Mouse (Mus musculus) neural tube, embryonic 12.5 days (tissue): ENCODE measurements around the gene Capn11. TPM values are rescaled to one million over a fixed set of nuclear protein-coding genes. Genes with fewer than 3 reads are reported as not detected.

Experiments used
- ATAC-seq: fragments of 200-750 bp; cut with Nextera tagmentation; 2 replicates; pipeline ENCODE4 v1.8.0; 2017; ENCODE audit warnings: low read depth, mild to moderate bottlenecking, moderate TSS enrichment, moderate library complexity; ENCODE audit not compliant: low FRiP score
- H3K27ac ChIP-seq: fragments of 300-500 bp; sonication (generic); 2 replicates; pipeline ENCODE4 v1.5.1; 2016
- H3K27me3 ChIP-seq: fragments of 300-500 bp; sonication (generic); replicated peaks from 2 replicates; pipeline ENCODE4 v1.6.1; 2016; ENCODE audit warnings: mild to moderate bottlenecking
- H3K36me3 ChIP-seq: fragments of 300-500 bp; sonication (generic); 2 replicates; pipeline ENCODE4 v1.6.1; 2016; ENCODE audit warnings: mild to moderate bottlenecking
- H3K4me1 ChIP-seq: fragments of 300-500 bp; sonication (generic); 2 replicates; pipeline ENCODE4 v1.6.1; 2016
- H3K4me2 ChIP-seq: fragments of 300-500 bp; sonication (generic); replicated peaks from 2 replicates; pipeline ENCODE4 v1.6.1; 2016; ENCODE audit warnings: mild to moderate bottlenecking
- H3K4me3 ChIP-seq: fragments of 300-500 bp; sonication (generic); 2 replicates; pipeline ENCODE4 v1.5.1; 2016
- H3K9ac ChIP-seq: fragments of 300-500 bp; sonication (generic); 2 replicates; pipeline ENCODE4 v1.6.1; 2016; ENCODE audit warnings: mild to moderate bottlenecking
- H3K9me3 ChIP-seq: fragments of 300-500 bp; sonication (generic); 2 replicates; pipeline ENCODE4 v1.6.1; 2016; ENCODE audit warnings: mild to moderate bottlenecking
- WGBS: fragments of 180-500 bp; shearing (Covaris S2); methylation state at CpG from one replicate; pipeline ENCODE4 v1.1.7; 2016; 5-methylcytosine and 5-hydroxymethylcytosine counted together
- polyA plus RNA-seq: library from polyadenylated mRNA; unstranded; fragments of >200 nt; fragmentation: Nextera tagmentation; extraction: Ambion mirVana; gene quantifications from 2 replicates; pipeline ENCODE4 v1.2.1, GENCODE M21; 2016

Capn11 gene
- 1.1 and 1.4 TPM in 2 replicates for polyA plus RNA-seq

DNA sequence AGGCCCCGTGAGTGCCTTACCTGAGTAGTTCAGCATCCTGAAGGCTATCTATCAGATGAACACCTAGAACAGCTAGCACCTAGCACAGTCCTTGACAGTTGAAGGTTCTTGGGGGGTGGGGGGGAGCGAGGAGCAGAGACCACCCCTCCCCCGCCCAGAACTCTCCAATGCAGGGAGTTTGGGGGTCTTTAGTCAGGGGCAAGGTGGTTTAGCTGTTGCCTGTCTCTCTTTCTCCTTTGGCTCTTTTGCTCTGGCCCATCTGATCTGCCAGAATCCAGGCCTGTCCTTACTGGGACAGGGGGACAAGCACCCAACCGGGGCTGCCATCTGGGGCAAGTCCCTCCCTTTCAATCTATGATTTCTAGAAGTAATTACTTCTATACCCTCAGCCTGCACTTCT, at the start of gene Capn11:
Gene Capn11 (minus strand): TSS at position 101 of the 400 bp plus-strand sequence.
- H3K4me2 ChIP-seq: no peak within 1 kb of the TSS
- H3K27me3 ChIP-seq: no peaks in the 10 kb centered on the region
- H3K9me3 ChIP-seq: no peaks in the 10 kb centered on the region
- H3K4me1 ChIP-seq: no peaks in the 10 kb centered on the region
- peaks cover 38% of the 10 kb centered on the region for H3K36me3 ChIP-seq
- no peak within 1 kb of the TSS for H3K27ac ChIP-seq
- 0 out of 2 replicates have a peak within 1 kb of the TSS, but pooled peaks have one; percentile 1 for H3K9ac ChIP-seq
- ATAC-seq: no peak
- 88% methylated on average over 4 of the region's 4 CpGs for WGBS
- H3K4me3 ChIP-seq: no peak within 1 kb of the TSS

DNA sequence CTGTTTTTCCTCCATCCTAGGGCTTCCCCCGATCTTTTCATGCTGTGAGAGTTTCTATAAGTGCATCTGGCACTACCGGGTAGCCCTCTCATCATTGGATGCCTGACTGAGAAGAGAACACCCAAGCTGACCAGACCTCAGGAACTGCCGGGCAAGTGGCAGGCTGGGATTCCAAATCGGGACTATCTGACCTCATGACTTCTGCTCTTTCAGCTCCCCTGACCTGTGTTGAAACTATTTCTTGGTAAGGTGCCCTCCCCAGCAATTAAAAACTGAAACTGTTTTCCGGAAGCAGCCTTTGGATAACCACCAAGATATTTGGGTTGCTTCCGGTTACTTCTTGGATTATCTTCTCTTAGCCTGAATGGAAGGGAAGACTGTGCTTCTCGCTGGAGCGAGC, 49.1 kb upstream of the Capn11 start:
- WGBS: 91% methylated on average over 8 of the region's 8 CpGs
- no peaks in the 10 kb centered on the region for H3K9me3 ChIP-seq
- no peak overlapping the region for H3K9ac ChIP-seq
- no peaks in the 10 kb centered on the region for H3K36me3 ChIP-seq
- H3K27ac ChIP-seq: no peak overlapping the region
- H3K27me3 ChIP-seq: no peaks in the 10 kb centered on the region
- ATAC-seq: no peak
- no peak overlapping the region for H3K4me3 ChIP-seq
- H3K4me1 ChIP-seq: no peaks in the 10 kb centered on the region
- H3K4me2 ChIP-seq: no peak overlapping the region

DNA sequence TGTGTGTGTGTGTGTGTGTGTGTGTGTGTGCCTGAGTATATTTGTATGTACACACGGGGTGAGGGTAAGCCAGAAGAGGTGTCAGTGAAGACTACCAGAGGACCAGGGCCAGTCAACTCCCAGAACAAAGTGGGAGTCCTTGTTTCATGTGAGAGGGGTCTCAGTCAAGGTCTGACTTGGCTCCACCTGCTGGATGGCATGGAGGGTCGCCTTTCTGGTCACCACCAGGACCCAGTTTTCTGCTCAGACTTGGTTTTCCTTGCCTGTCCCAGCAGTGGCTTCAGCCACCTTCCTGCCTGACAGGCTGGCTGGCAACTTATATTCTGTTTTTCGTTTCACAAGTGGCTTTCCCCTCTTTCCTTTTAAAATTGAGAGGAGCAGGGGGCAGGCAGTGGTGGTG, 48.3 kb upstream of the Capn11 start:
- WGBS: 43% methylated on average over 3 of the region's 3 CpGs
- H3K27ac ChIP-seq: no peak overlapping the region

DNA sequence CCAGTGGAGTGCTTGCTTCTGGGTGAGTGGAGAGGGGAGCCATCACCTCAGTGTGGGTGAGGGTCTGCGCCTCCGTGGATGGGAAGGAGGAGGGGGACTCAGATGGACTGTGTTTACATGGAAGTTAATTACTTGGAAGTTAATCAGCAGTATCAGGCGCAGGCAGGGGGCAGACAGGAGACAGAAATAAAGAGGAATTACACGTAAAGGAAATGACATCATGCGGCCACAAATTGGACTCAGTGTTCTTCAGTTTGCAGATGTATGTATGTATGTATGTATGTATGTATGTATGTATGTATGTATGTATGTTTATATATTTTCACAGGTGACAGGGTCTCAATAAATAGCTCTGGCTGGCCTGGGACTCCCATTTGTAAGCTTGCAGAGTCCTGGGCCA, 47.7 kb upstream of the Capn11 start:
- Histone ChIP-seq H3K4me2 (no peak overlapping the region), H3K4me1 (no peaks in the 10 kb centered on the region), H3K9me3 (no peaks in the 10 kb centered on the region), H3K9ac (no peak overlapping the region), H3K4me3 (no peak overlapping the region), H3K27ac (no peak overlapping the region), H3K27me3 (no peaks in the 10 kb centered on the region), H3K36me3 (no peaks in the 10 kb centered on the region)
- 74% methylated on average over 5 of the region's 5 CpGs for WGBS
- no peak for ATAC-seq

More for the DNA sequence above, 48.3 kb upstream of the Capn11 start:
- H3K4me1 ChIP-seq: no peaks in the 10 kb centered on the region
- no peak overlapping the region for H3K4me2 ChIP-seq
- no peak for ATAC-seq
- no peak overlapping the region for H3K9ac ChIP-seq
- H3K9me3 ChIP-seq: no peaks in the 10 kb centered on the region
- H3K27me3 ChIP-seq: no peaks in the 10 kb centered on the region
- H3K4me3 ChIP-seq: no peak overlapping the region
- H3K36me3 ChIP-seq: no peaks in the 10 kb centered on the region

DNA sequence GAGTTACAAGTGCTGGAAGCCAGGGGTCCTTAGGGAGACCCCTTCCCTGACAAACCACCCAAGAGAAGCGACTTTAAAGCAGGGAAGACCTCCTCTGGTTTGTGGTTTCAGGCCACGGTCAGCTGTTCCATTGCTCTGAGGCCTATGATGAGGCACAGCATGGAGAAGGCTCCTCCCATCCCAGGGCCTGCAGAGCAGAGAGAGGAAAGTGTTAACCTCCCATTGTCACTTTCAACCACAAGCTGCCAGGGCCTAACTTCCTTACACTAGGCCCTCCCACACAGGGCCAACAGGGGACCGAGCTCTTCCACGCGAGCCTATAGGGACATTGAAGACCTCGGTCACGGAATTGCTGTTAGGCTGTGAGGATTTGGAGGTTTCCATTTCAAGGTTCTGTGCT, 44.1 kb upstream of the Capn11 start:
- Histone ChIP-seq H3K4me2 (no peak overlapping the region), H3K27me3 (no peaks in the 10 kb centered on the region), H3K9me3 (no peaks in the 10 kb centered on the region), H3K4me3 (no peak overlapping the region), H3K4me1 (no peaks in the 10 kb centered on the region), H3K27ac (no peak overlapping the region), H3K9ac (no peak overlapping the region), H3K36me3 (peaks cover 6% of the 10 kb centered on the region; the same call in 1 of the 2 replicates)
- 69% methylated on average over 7 of the region's 7 CpGs for WGBS
- no peak for ATAC-seq

DNA sequence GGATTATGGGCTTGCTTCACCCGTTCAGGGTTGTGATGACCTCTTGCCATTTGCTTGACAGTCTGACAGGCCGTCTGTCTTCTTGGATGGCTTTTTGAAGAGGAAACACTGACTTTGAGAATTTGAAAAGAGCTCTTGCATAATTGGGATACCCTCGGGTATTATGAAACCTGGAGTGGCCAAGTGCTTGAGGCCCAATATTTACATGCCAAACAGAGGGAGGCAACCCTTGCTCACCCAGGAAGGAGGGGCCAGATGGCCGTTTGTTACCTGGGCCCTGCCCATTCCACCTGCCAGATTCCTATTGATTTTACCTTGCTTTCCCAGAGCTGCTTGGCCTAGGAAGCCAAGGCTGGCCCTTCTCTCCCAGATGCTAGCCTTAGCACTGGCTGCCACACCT, 43.1 kb upstream of the Capn11 start:
- Histone ChIP-seq H3K27me3 (no peaks in the 10 kb centered on the region), H3K4me3 (no peak overlapping the region), H3K4me1 (no peaks in the 10 kb centered on the region), H3K36me3 (peaks cover 13% of the 10 kb centered on the region; the same call in 1 of the 2 replicates), H3K9ac (no peak overlapping the region), H3K4me2 (no peak overlapping the region), H3K9me3 (no peaks in the 10 kb centered on the region), H3K27ac (no peak overlapping the region)
- 54% methylated on average over 4 of the region's 4 CpGs for WGBS
- ATAC-seq: no peak

DNA sequence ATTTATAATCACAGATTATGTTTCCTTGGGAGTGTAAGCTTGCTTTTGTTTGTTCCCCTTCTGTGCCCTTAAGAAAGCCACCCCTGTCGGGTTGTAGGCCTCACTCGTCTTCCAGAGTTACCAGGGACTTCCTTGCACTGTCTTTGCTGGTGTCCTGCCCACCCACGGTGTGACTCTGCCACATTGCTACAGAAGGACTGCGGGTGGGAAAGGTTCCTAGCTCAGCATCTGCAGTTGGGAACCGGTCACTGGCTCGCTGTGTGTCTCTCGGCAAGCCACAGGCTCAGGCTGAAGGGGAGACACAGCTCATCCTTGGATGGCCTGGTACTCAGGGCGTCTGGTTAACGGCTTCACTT, 42.1 kb upstream of the Capn11 start:
- H3K4me1 ChIP-seq: no peaks in the 10 kb centered on the region
- peaks cover 19% of the 10 kb centered on the region; the same call in 1 of the 2 replicates for H3K36me3 ChIP-seq
- ATAC-seq: no peak
- H3K27me3 ChIP-seq: no peaks in the 10 kb centered on the region
- no peaks in the 10 kb centered on the region for H3K9me3 ChIP-seq
- whole genome bisulfite sequencing: 79% methylated on average over 9 of the region's 9 CpGs
- H3K9ac ChIP-seq: no peak overlapping the region
- H3K4me2 ChIP-seq: no peak overlapping the region
- H3K4me3 ChIP-seq: no peak overlapping the region
- H3K27ac ChIP-seq: no peak overlapping the region

DNA sequence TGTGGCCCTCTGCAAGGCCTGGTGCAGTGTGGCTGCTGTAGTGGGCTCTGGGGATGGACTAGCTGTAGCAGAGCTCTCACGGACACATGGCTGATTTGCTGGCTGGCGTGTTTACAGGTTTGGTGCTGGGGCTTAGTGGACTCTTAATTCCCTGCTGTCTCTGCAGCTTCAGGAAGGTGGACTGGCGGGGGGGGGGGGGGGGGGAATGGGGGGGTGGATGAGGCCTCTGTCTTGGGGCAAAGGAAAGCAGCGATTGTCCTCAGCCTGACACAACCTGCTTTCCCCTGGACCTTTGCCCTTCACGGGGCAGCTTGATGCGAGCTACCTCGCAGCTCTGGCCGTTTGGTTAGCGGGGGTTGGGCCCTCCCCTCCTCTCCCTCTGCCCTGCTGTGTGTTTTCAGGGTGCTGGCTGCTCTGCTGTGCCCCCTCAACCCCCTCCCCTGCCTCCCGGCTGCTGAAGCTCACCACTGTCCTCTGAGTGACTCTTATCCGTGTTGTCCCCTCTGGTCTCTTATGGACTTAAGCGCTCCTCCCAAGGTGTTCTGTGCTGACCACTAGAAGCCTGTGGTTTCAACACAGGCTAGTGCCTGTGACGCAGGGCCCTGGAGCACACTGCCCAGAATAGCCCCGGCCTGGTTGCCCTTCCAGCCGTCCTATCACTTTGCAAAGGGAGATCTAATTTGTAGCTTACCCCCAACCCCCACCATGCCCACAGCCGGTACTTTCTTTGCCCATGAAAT, 41.5 kb upstream of the Capn11 start:
- no peaks in the 10 kb centered on the region for H3K27me3 ChIP-seq
- H3K36me3 ChIP-seq: peaks cover 19% of the 10 kb centered on the region; the same call in 1 of the 2 replicates
- H3K4me3 ChIP-seq: no peak overlapping the region
- H3K4me1 ChIP-seq: no peaks in the 10 kb centered on the region
- WGBS: 64% methylated on average over 12 of the region's 16 CpGs
- no peak overlapping the region for H3K27ac ChIP-seq
- H3K4me2 ChIP-seq: no peak overlapping the region
- no peak for ATAC-seq
- H3K9me3 ChIP-seq: no peaks in the 10 kb centered on the region
- H3K9ac ChIP-seq: no peak overlapping the region

DNA sequence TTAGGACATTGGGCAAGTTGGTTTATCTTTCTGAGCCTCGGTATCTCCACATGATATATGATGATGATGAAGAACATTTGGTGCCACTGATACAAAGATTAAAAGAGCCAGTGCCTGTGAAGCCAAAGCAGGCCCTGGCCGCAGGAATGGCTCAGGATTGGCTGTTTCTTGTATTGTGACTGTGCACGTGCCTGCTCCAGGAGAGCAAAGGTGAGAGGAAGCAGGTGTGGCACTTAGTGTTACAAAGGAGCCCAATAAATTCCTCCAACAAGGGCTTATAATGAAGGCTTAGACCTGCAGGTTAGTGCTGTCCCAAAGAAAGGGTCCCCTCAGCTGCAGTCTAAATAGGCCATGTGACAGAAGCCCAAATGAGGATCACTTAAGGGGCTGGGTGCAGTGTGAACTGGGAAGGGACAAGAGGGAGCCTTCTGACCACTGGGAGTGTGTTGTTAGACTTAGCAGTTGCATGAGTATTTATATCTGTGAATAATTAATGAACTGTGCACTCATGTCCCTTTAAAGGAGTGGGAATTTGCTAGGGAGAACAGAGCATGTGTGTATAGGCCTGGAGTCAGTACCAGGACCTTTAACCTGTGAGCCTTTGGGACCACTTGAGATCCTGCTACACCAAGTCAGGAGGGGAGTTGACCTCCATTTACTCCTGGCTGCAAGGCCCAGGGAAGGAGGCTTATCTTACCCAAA, 40.1 kb upstream of the Capn11 start:
- 88% methylated on average over 3 of the region's 3 CpGs for WGBS
- H3K9ac ChIP-seq: no peak overlapping the region
- no peaks in the 10 kb centered on the region for H3K27me3 ChIP-seq
- H3K4me1 ChIP-seq: no peaks in the 10 kb centered on the region
- peaks cover 19% of the 10 kb centered on the region; the same call in 1 of the 2 replicates for H3K36me3 ChIP-seq
- ATAC-seq: no peak
- no peak overlapping the region for H3K27ac ChIP-seq
- H3K4me3 ChIP-seq: no peak overlapping the region
- H3K9me3 ChIP-seq: no peaks in the 10 kb centered on the region
- no peak overlapping the region for H3K4me2 ChIP-seq

DNA sequence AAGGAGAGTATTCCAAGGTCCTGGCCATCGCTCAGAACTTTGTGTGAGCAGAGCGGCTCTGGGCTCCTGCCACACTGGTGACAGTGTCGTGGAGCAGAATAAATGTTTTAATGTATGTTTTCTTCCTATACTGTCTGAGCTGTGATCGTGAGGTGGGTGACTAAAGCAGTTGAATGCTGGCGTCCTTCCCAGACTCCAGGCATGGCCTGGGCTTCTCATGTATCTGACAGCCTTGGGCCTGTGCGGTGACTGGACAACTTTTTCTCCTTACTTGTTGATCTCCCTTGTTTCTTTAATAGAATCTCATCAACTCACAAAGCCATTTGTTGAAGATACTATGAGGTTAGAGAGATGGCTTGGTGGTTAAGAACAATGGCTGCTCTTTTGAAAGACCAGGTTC, 39.2 kb upstream of the Capn11 start:
- H3K9me3 ChIP-seq: no peaks in the 10 kb centered on the region
- 94% methylated on average over 6 of the region's 6 CpGs for WGBS
- ATAC-seq: no peak

DNA sequence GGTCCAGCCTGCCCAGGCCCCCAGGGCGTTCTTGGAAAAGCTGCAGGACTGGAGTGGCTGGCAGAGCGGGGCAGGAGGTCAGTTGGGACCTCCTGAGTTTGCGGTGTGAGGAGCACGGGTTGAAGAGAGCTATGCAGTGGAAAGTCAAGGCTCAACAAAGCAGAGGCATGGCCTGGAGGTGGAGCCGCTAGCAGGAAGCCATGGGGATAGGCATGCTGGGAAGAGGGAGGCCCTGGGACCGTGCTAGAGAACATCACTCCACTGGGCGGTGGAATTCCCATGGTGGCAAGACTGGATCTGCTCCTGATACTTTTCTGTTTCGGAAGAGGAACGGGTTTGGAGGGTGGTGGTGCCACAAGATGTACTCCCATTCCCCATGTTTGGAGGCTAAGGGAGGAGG, 37.9 kb upstream of the Capn11 start:
- H3K9ac ChIP-seq: no peak overlapping the region
- H3K4me1 ChIP-seq: no peaks in the 10 kb centered on the region
- no peak overlapping the region for H3K4me3 ChIP-seq
- no peaks in the 10 kb centered on the region for H3K9me3 ChIP-seq
- ATAC-seq: no peak
- no peaks in the 10 kb centered on the region for H3K27me3 ChIP-seq
- 92% methylated on average over 9 of the region's 9 CpGs for WGBS
- H3K27ac ChIP-seq: no peak overlapping the region
- no peak overlapping the region for H3K4me2 ChIP-seq
- peaks cover 19% of the 10 kb centered on the region; the same call in 1 of the 2 replicates for H3K36me3 ChIP-seq

More for the DNA sequence above, 39.2 kb upstream of the Capn11 start:
- H3K4me3 ChIP-seq: no peak overlapping the region
- H3K4me2 ChIP-seq: no peak overlapping the region
- H3K36me3 ChIP-seq: peaks cover 19% of the 10 kb centered on the region; the same call in 1 of the 2 replicates
- no peaks in the 10 kb centered on the region for H3K27me3 ChIP-seq
- H3K9ac ChIP-seq: no peak overlapping the region
- H3K27ac ChIP-seq: no peak overlapping the region
- no peaks in the 10 kb centered on the region for H3K4me1 ChIP-seq

DNA sequence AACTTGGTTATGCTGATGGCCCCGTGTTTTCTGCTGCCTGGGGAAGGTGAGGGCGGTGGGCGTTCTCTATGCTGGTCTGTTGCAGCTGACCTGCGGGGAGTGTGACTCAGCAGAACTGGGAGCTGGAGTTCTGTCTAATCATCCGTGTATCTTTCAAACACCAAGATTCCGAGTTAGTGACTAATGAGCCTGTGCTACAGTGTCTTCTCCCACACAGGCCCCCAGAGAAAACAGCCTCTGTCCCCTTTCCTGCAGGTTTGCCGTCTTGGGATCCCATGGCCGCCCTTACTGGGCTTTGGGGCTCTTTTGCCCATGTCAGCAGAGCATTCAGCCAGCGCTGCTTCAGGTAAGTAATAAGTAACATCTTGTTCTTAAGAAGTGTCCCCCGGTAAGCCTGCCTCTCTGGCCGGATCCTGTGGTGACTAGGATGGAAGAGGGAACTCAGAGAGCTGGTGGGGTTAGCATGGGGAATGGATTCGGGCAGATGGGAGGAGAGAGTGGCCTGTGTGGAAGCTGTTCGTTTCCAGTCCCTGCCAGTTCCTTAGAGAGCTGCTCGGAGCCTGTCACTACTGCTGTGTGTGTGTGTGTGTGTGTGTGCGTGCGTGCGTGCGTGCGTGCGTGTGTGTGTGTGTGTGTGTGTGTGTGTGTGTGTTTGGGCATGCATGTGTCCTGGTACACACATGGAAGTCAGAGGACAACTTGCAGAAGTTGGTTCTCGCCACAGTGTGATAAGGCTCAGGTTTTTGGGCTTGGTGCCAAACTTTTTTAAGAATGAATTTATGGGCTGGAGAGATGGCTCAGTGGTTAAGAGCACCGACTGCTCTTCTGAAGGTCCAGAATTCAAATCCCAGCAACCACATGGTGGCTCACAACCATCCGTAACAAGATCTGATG, 36.3 kb upstream of the Capn11 start:
- no peak overlapping the region for H3K27ac ChIP-seq

More for the DNA sequence above, 36.3 kb upstream of the Capn11 start:
- no peak for ATAC-seq
- Histone ChIP-seq H3K36me3 (peaks cover 19% of the 10 kb centered on the region; the same call in 1 of the 2 replicates), H3K4me3 (no peak overlapping the region), H3K9me3 (no peaks in the 10 kb centered on the region), H3K27me3 (no peaks in the 10 kb centered on the region), H3K4me2 (no peak overlapping the region), H3K9ac (no peak overlapping the region), H3K4me1 (no peaks in the 10 kb centered on the region)
- 82% methylated on average over 23 of the region's 23 CpGs for WGBS
